Mouse (Mus musculus) ovary, adult 18-20 months (tissue): Measurements from ENCODE around the gene Kansl2.

Source experiments
- DNase-seq: peaks from one replicate; pipeline ENCODE4 v3.0.0; 2022; ENCODE audit warnings: low spot score, mixed read lengths

Kansl2 gene

GRCm38 (mm10) chr15:98497631-98498030 is 36.4 kb downstream of the Kansl2 start:
- DNase-seq: no peak

- no peak for DNase-seq
Measured at GRCm38 (mm10) chr15:98492102-98492501, 42.0 kb downstream of the Kansl2 start, which contains the start of gene Olfr279. TSS of gene Olfr279 (plus strand) at chr15:98492402.

GRCm38 (mm10) chr15:98491332-98491731 is 42.7 kb downstream of the Kansl2 start:
- DNase-seq: no peak

GRCm38 (mm10) chr15:98486433-98487021 is 47.5 kb downstream of the Kansl2 start:
- DNase-seq: no peak

GRCm38 (mm10) chr15:98483907-98484886 is 49.9 kb downstream of the Kansl2 start:
- no peak for DNase-seq

- no peak for DNase-seq
Measured at GRCm38 (mm10) chr15:98482701-98483100, 51.4 kb downstream of the Kansl2 start, which contains the start of gene Lalba. TSS of gene Lalba (minus strand) at chr15:98482721.

- DNase-seq: no peak
Measured at GRCm38 (mm10) chr15:98479568-98480102, 54.4 kb downstream of the Kansl2 start.

- DNase-seq: no peak
Measured at GRCm38 (mm10) chr15:98476281-98476680, 57.8 kb downstream of the Kansl2 start.

GRCm38 (mm10) chr15:98475382-98475781 is 58.7 kb downstream of the Kansl2 start:
- DNase-seq: no peak

GRCm38 (mm10) chr15:98474958-98475357 is 59.1 kb downstream of the Kansl2 start:
- no peak for DNase-seq

- no peak for DNase-seq
Measured at GRCm38 (mm10) chr15:98471539-98471938, 62.5 kb downstream of the Kansl2 start.

- DNase-seq: no peak
Measured at GRCm38 (mm10) chr15:98469596-98469995, 64.5 kb downstream of the Kansl2 start, which contains the start of gene OR5BS1P. TSS of gene OR5BS1P (plus strand) at chr15:98469896.
